In genomic region chr8:34546815-34547214, GRCm38 (mm10) we compare ENCODE assay signal across 10 mouse cellular contexts.
DNase-seq lines count a peak whose midpoint lies in the region; ATAC-seq lines count a peak whose summit lies in the region.
"Had no signal": no experiment of that assay in that cellular context is flagged by ENCODE, and none has a peak within 500 bp of the region (broad histone marks: within the 10 kb centered on the region; RNA-seq: fewer than 3 reads in every experiment).

No protein-coding gene starts in this region.

- no peak for DNase-seq in lung, postnatal 4 days
- DNase-seq in thymus, postnatal 4 days, result peak; percentile 58
- no peak for DNase-seq in right cerebral cortex, postnatal 36 days (ENCODE audit: low spot score in 2 of 2)
- DNase-seq in cerebellum, adult 18-20 months, result no peak
- no peak for DNase-seq in left cerebral cortex, postnatal 14 days (ENCODE audit: low spot score in 2 of 2)
- DNase-seq: adrenal gland, postnatal 10 days; right cerebral cortex, postnatal 25 days had no signal

- 0 out of 2 replicates have a peak, but pooled peaks cover 5% of the 10 kb centered on the region for H3K4me1 ChIP-seq in lung, embryonic 15.5 days

- H3K4me2 ChIP-seq in lung, embryonic 15.5 days, result peak overlapping the region; percentile 33

- no peak overlapping the region for H3K9ac ChIP-seq in lung, embryonic 15.5 days

- H3K27me3 ChIP-seq in lung, embryonic 15.5 days, result no peaks in the 10 kb centered on the region

- no peak overlapping the region for H3K27ac ChIP-seq in lung, embryonic 15.5 days
- H3K27ac ChIP-seq in macrophage, result 0 out of 2 replicates have a peak overlapping the region, but pooled peaks have one; percentile 15

- intact Hi-C loops in left cerebral cortex, postnatal 14 days (cut with DNase I), result no loop called here

- H3K4me3 ChIP-seq in lung, embryonic 15.5 days, result no peak overlapping the region
- no peak overlapping the region for H3K4me3 ChIP-seq in macrophage (ENCODE audit: inconsistent target)

- ATAC-seq in lung, embryonic 15.5 days (ENCODE audit: borderline replicate concordance, extremely low read depth, low FRiP score, low TSS enrichment), result no peak
- ATAC-seq in granulocyte monocyte progenitor cell, adult 5-6 weeks (replicated peaks; ENCODE audit: poor library complexity, severe bottlenecking), result peak; percentile 68

- no peaks in the 10 kb centered on the region for H3K9me3 ChIP-seq in lung, embryonic 15.5 days

- H3K36me3 ChIP-seq in lung, embryonic 15.5 days, result no peaks in the 10 kb centered on the region
- no peaks in the 10 kb centered on the region for H3K36me3 ChIP-seq in macrophage (ENCODE audit: inconsistent target)

- WGBS in lung, embryonic 15.5 days, result 28% methylated on average over 11 of the region's 11 CpGs
- WGBS in macrophage (ENCODE audit: missing documents), result 14% methylated on average over 10 of the region's 11 CpGs

- H3K79me2 ChIP-seq in macrophage (ENCODE audit: inconsistent target), result no peaks in the 10 kb centered on the region
